Mouse (Mus musculus) lung, postnatal 0 days (tissue): Measurements from ENCODE around the gene Cnst. TPM values are rescaled to one million over a fixed set of nuclear protein-coding genes. Genes with fewer than 3 reads are reported as not detected.

ENCODE experiments used
- ATAC-seq: fragments of 200-750 bp; cut with Nextera tagmentation; 2 replicates; pipeline ENCODE4 v1.8.0; 2017; ENCODE audit warnings: moderate library complexity
- DNase-seq: peaks from one replicate; pipeline ENCODE4 v3.0.0-alpha.2; 2016; ENCODE audit warnings: low spot score
- H3K27ac ChIP-seq: fragments of 300-500 bp; sonication (generic); 2 replicates; pipeline ENCODE4 v1.5.1; 2014; ENCODE audit warnings: antibody characterized with exemption, mild to moderate bottlenecking, low read length, mixed read lengths
- H3K27me3 ChIP-seq: fragments of 300-500 bp; sonication (generic); replicated peaks from 2 replicates; pipeline ENCODE4 v1.6.1; 2014; ENCODE audit warnings: low read length, mixed read lengths; ENCODE audit not compliant: insufficient read depth
- H3K36me3 ChIP-seq: fragments of 300-500 bp; sonication (generic); 2 replicates; pipeline ENCODE4 v1.6.1; 2014; ENCODE audit warnings: low read length, mixed read lengths; ENCODE audit not compliant: insufficient read depth
- H3K4me1 ChIP-seq: fragments of 300-500 bp; sonication (generic); 2 replicates; pipeline ENCODE4 v1.6.1; 2014; ENCODE audit warnings: antibody characterized with exemption, low read depth, low read length, mixed read lengths; ENCODE audit not compliant: insufficient read depth
- H3K4me2 ChIP-seq: fragments of 300-500 bp; sonication (generic); replicated peaks from 2 replicates; pipeline ENCODE4 v1.6.1; 2014; ENCODE audit warnings: low read depth, mild to moderate bottlenecking, low read length, moderate library complexity, mixed read lengths
- H3K4me3 ChIP-seq: fragments of 300-500 bp; sonication (generic); 2 replicates; pipeline ENCODE4 v1.5.1; 2014; ENCODE audit warnings: low read depth, low read length
- H3K9ac ChIP-seq: fragments of 300-500 bp; sonication (generic); replicated peaks from 2 replicates; pipeline ENCODE4 v1.6.1; 2014; ENCODE audit warnings: low read depth, mild to moderate bottlenecking
- H3K9me3 ChIP-seq: fragments of 300-500 bp; sonication (generic); 2 replicates; pipeline ENCODE4 v1.6.1; 2016; ENCODE audit warnings: low read length, mixed read lengths
- CTCF ChIP-seq: IDR thresholded peaks from 2 replicates; pipeline ENCODE4 v1.5.1; 2016; ENCODE audit warnings: antibody characterized with exemption, mild to moderate bottlenecking
- EP300 ChIP-seq: IDR thresholded peaks from 2 replicates; pipeline ENCODE4 v1.6.1; 2016; ENCODE audit warnings: antibody characterized with exemption, mild to moderate bottlenecking, control low read depth
- WGBS: fragments of 180-500 bp; shearing (Covaris S2); extraction: QIAGEN DNeasy Blood & Tissue Kit; methylation state at CpG from one replicate; pipeline ENCODE4 v1.1.7; 2014; 5-methylcytosine and 5-hydroxymethylcytosine counted together
- polyA plus RNA-seq: library from polyadenylated mRNA; unstranded; fragments of >200 nt; fragmentation: Nextera tagmentation; extraction: Ambion mirVana; gene quantifications from 2 replicates; pipeline ENCODE4 v1.2.1, GENCODE M21; 2015

Cnst gene
- polyA plus RNA-seq, 1 experiment from 2014 or later, result 16.8 TPM

DNA sequence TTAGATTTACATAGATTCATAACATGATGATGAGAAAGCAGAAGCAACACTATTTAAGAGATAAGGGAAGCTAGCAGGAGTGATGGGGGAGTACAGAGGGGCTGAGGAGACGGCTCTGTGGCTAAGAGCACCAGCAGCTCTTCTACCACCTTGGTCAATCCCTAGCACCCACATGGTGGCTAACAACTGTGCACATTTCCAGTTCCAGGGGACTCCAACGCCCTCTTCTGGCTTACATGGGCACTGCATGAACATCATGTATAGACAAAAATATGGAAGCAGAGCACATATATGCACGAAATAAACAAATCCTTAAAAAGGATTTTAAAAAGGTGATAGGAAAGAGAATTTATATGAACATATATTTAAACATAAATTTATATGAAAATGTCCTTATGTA is 4.7 kb upstream of the Cnst start:
- no peak for DNase-seq
- Histone ChIP-seq H3K4me3 (no peak overlapping the region), H3K4me1 (no peaks in the 10 kb centered on the region; the same call in 1 of the 2 replicates), H3K27me3 (no peaks in the 10 kb centered on the region), H3K4me2 (no peak overlapping the region), H3K27ac (no peak overlapping the region), H3K9ac (no peak overlapping the region), H3K9me3 (no peaks in the 10 kb centered on the region), H3K36me3 (0 out of 2 replicates have a peak, but pooled peaks cover 3% of the 10 kb centered on the region)
- ATAC-seq, result no peak
- no peak for TF ChIP-seq EP300
- TF ChIP-seq CTCF, result peak; percentile 54
- 62% methylated on average over 3 of the region's 3 CpGs for WGBS

DNA sequence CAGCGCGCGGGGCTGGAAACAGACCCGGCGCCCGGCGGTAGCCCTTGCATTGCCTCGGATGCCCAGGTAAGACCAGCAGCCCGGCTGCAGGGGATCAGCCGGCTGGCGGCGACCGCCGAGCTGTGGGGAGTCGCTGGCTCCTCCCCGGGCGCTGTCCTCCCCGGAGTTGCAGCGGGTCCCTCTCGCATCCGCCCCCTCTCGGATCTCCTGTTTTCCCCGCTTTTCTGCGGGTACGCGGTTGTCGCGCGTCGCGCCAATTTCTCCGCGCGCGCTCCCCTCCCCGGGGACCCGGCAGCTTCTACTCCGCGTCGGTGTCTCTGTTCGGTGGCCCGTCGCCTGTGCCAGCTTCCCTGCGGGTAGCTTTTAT is 364 bp downstream of the Cnst start:
- DNase-seq, result no peak
- Histone ChIP-seq H3K4me3 (peak overlapping the region; percentile 69), H3K27me3 (no peaks in the 10 kb centered on the region), H3K9me3 (no peaks in the 10 kb centered on the region), H3K36me3 (no peaks in the 10 kb centered on the region), H3K27ac (peak overlapping the region; percentile 91), H3K4me2 (peak overlapping the region; percentile 65), H3K4me1 (peaks cover 3% of the 10 kb centered on the region; the same call in 1 of the 2 replicates), H3K9ac (peak overlapping the region; percentile 81)
- peak; percentile 77 for ATAC-seq
- TF ChIP-seq EP300 (no peak), CTCF (peak; percentile 23; the same call in 1 of the 2 replicates)
- WGBS, result 1% methylated on average over 40 of the region's 44 CpGs

DNA sequence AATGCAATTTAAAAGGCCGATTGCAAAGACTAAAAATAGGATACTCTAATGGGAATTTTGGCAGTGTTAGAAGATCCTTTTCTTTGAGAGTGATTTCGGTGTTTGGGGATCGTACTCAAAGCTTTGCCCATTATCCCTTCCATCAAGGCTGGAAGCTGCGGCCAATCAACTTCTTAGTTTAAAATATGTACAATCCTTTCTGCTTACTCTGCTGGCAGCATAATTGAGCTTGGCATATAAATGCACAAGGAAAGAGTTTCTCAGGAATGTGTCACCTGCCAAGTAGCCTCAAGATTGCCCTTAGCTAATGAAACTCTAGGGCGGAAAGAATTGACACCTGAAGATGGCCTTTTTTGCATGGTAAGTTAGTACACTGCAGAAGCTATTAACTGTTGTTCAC is 1.0 kb downstream of the Cnst start:
- Histone ChIP-seq H3K4me1 (peaks cover 5% of the 10 kb centered on the region; the same call in 1 of the 2 replicates), H3K27me3 (no peaks in the 10 kb centered on the region), H3K9me3 (no peaks in the 10 kb centered on the region), H3K9ac (peak overlapping the region; percentile 81), H3K4me3 (peak overlapping the region; percentile 69), H3K4me2 (peak overlapping the region; percentile 65), H3K36me3 (no peaks in the 10 kb centered on the region), H3K27ac (peak overlapping the region; percentile 91)
- no peak for ATAC-seq
- peak; percentile 74 for DNase-seq
- TF ChIP-seq EP300 (0 out of 2 replicates have a peak, but pooled peaks have one; percentile 3), CTCF (no peak)
- WGBS, result 12% methylated on average over 5 of the region's 5 CpGs

DNA sequence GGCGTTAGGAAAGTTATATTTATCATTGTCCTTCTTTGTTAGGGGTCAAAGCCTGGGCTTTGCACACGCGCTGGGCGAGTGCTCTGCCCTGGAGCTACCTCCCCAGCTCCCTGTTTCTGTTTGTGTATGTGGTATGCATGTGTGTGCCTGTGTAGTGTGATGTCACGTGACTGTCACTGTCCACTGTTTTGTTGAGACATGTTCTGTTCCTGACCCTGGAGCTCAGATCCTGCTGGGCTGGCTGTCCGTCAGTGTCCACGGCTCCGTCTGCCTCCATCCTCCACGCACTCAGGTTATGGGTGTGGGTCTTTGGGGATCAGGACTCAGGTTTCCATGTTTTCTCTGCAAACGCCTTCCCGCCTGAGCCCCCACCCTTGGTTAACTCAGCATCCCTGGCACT is 2.0 kb downstream of the Cnst start:
- Histone ChIP-seq H3K4me1 (peaks cover 10% of the 10 kb centered on the region; the same call in 1 of the 2 replicates), H3K4me3 (no peak overlapping the region), H3K9ac (no peak overlapping the region), H3K27me3 (no peaks in the 10 kb centered on the region), H3K27ac (peak overlapping the region; percentile 32; the same call in 1 of the 2 replicates), H3K36me3 (no peaks in the 10 kb centered on the region), H3K9me3 (no peaks in the 10 kb centered on the region), H3K4me2 (peak overlapping the region; percentile 65)
- TF ChIP-seq CTCF (no peak), EP300 (no peak)
- no peak for ATAC-seq
- WGBS, result 62% methylated on average over 11 of the region's 11 CpGs
- no peak for DNase-seq

- ATAC-seq (no peak), DNase-seq (peak; percentile 46)
- H3K36me3 ChIP-seq, result no peaks in the 10 kb centered on the region
- TF ChIP-seq CTCF (no peak), EP300 (no peak)
- no peak overlapping the region for H3K9ac ChIP-seq
- no peaks in the 10 kb centered on the region for H3K27me3 ChIP-seq
- peaks cover 12% of the 10 kb centered on the region; the same call in 1 of the 2 replicates for H3K4me1 ChIP-seq
- no peak overlapping the region for H3K4me3 ChIP-seq
- WGBS, result 78% methylated on average over 5 of the region's 5 CpGs
- H3K4me2 ChIP-seq, result no peak overlapping the region
- no peak overlapping the region for H3K27ac ChIP-seq
- H3K9me3 ChIP-seq, result no peaks in the 10 kb centered on the region
Measured at GRCm38 (mm10) chr1:179548996-179549752, 3.0 kb downstream of the Cnst start.

GRCm38 (mm10) chr1:179551336-179551735 is 5.2 kb downstream of the Cnst start:
- Histone ChIP-seq H3K9ac (no peak overlapping the region), H3K4me2 (no peak overlapping the region), H3K4me3 (no peak overlapping the region), H3K4me1 (peaks cover 12% of the 10 kb centered on the region; the same call in 1 of the 2 replicates), H3K36me3 (no peaks in the 10 kb centered on the region), H3K27ac (peak overlapping the region; percentile 76), H3K27me3 (no peaks in the 10 kb centered on the region), H3K9me3 (no peaks in the 10 kb centered on the region)
- TF ChIP-seq CTCF (no peak), EP300 (no peak)
- WGBS, result 66% methylated on average over 3 of the region's 3 CpGs
- no peak for DNase-seq
- no peak for ATAC-seq
